Mouse (Mus musculus) forebrain, embryonic 14.5 days (tissue): ENCODE measurements around the gene Ddi2. TPM values are rescaled to one million over a fixed set of nuclear protein-coding genes. Genes with fewer than 3 reads are reported as not detected.

Experiments
- ATAC-seq: fragments of 200-750 bp; cut with Nextera tagmentation; 2 replicates; pipeline ENCODE4 v1.8.0; 2017; ENCODE audit warnings: mild to moderate bottlenecking, moderate library complexity
- DNase-seq: peaks from one replicate; pipeline ENCODE4 v3.0.0-alpha.2; 2015; ENCODE audit warnings: low spot score
- H3K27ac ChIP-seq: fragments of 300-500 bp; sonication (generic); 2 replicates; pipeline ENCODE4 v1.5.1; 2014; ENCODE audit warnings: low read depth, mild to moderate bottlenecking, control low read depth, low read length, moderate library complexity
- H3K27me3 ChIP-seq: fragments of 300-500 bp; sonication (generic); replicated peaks from 2 replicates; pipeline ENCODE4 v1.6.1; 2014; ENCODE audit warnings: low read length, control low read depth, mixed read lengths; ENCODE audit not compliant: control insufficient read depth, insufficient read depth
- H3K36me3 ChIP-seq: fragments of 300-500 bp; sonication (generic); 2 replicates; pipeline ENCODE4 v1.6.1; 2014; ENCODE audit warnings: low read length, control low read depth; ENCODE audit not compliant: control insufficient read depth, insufficient read depth
- H3K4me1 ChIP-seq: fragments of 300-500 bp; sonication (generic); 2 replicates; pipeline ENCODE4 v1.6.1; 2014; ENCODE audit warnings: antibody characterized with exemption, low read length, control low read depth; ENCODE audit not compliant: control insufficient read depth, insufficient read depth
- H3K4me2 ChIP-seq: fragments of 300-500 bp; sonication (generic); 2 replicates; pipeline ENCODE4 v1.6.1; 2014; ENCODE audit warnings: mild to moderate bottlenecking, control low read depth, low read length
- H3K4me3 ChIP-seq: fragments of 300-500 bp; sonication (generic); 2 replicates; pipeline ENCODE4 v1.5.1; 2014; ENCODE audit warnings: low read depth, low read length, control low read depth
- H3K9ac ChIP-seq: fragments of 300-500 bp; sonication (generic); 2 replicates; pipeline ENCODE4 v1.6.1; 2014; ENCODE audit warnings: mild to moderate bottlenecking, low read length, control low read depth, moderate library complexity
- H3K9me3 ChIP-seq: fragments of 300-500 bp; sonication (generic); replicated peaks from 2 replicates; pipeline ENCODE4 v1.6.1; 2016; ENCODE audit warnings: low read length, control low read depth, mixed read lengths; ENCODE audit not compliant: control insufficient read depth
- WGBS: fragments of 180-500 bp; shearing (Covaris S2); extraction: QIAGEN DNeasy Blood & Tissue Kit; methylation state at CpG from one replicate; pipeline ENCODE4 v1.1.7; 2014; 5-methylcytosine and 5-hydroxymethylcytosine counted together
- polyA plus RNA-seq: library from polyadenylated mRNA; unstranded; fragments of >200 nt; fragmentation: Nextera tagmentation; extraction: Ambion mirVana; gene quantifications from 2 replicates; pipeline ENCODE4 v1.2.1, GENCODE M21; 2014

Ddi2 gene
- polyA plus RNA-seq, 1 experiment from 2014 or later = 6.7 TPM

GRCm38 (mm10) chr4:141635991-141636390, 87.2 kb downstream of the Ddi2 start:
- Histone ChIP-seq H3K9ac (no peak overlapping the region), H3K27me3 (no peaks in the 10 kb centered on the region), H3K27ac (no peak overlapping the region), H3K36me3 (peaks cover 81% of the 10 kb centered on the region), H3K4me3 (no peak overlapping the region), H3K9me3 (no peaks in the 10 kb centered on the region), H3K4me2 (no peak overlapping the region), H3K4me1 (no peaks in the 10 kb centered on the region)
- DNase-seq (no peak), ATAC-seq (no peak)
- 91% methylated on average over 9 of the region's 9 CpGs for WGBS

- Histone ChIP-seq H3K9me3 (no peaks in the 10 kb centered on the region), H3K36me3 (peaks cover 88% of the 10 kb centered on the region), H3K4me1 (no peaks in the 10 kb centered on the region), H3K4me3 (no peak overlapping the region), H3K27ac (no peak overlapping the region), H3K9ac (no peak overlapping the region), H3K4me2 (no peak overlapping the region), H3K27me3 (no peaks in the 10 kb centered on the region)
- ATAC-seq (no peak), DNase-seq (no peak)
- 92% methylated on average over 21 of the region's 21 CpGs for WGBS
Observed at GRCm38 (mm10) chr4:141632111-141632873, 90.9 kb downstream of the Ddi2 start.

- Histone ChIP-seq H3K4me2 (no peak overlapping the region), H3K4me1 (no peaks in the 10 kb centered on the region), H3K27me3 (no peaks in the 10 kb centered on the region), H3K9me3 (no peaks in the 10 kb centered on the region), H3K4me3 (no peak overlapping the region), H3K36me3 (peaks cover 85% of the 10 kb centered on the region), H3K27ac (no peak overlapping the region), H3K9ac (no peak overlapping the region)
- WGBS = 96% methylated on average over 20 of the region's 20 CpGs
- ATAC-seq = no peak
- no peak for DNase-seq
Observed at GRCm38 (mm10) chr4:141631250-141631649, 92.0 kb downstream of the Ddi2 start.

- H3K9me3 ChIP-seq = no peaks in the 10 kb centered on the region
- H3K4me2 ChIP-seq = no peak overlapping the region
- H3K9ac ChIP-seq = no peak overlapping the region
- H3K27ac ChIP-seq = no peak overlapping the region
- no peak for DNase-seq
- no peak for ATAC-seq
- no peak overlapping the region for H3K4me3 ChIP-seq
- no peaks in the 10 kb centered on the region for H3K27me3 ChIP-seq
- H3K36me3 ChIP-seq = peaks cover 90% of the 10 kb centered on the region
- no peaks in the 10 kb centered on the region for H3K4me1 ChIP-seq
- 95% methylated on average over 11 of the region's 11 CpGs for WGBS
Observed at GRCm38 (mm10) chr4:141630021-141630420, 93.2 kb downstream of the Ddi2 start.

- DNase-seq = no peak
- no peak for ATAC-seq
- Histone ChIP-seq H3K4me2 (no peak overlapping the region), H3K27ac (no peak overlapping the region), H3K4me1 (no peaks in the 10 kb centered on the region), H3K9me3 (no peaks in the 10 kb centered on the region), H3K4me3 (no peak overlapping the region), H3K36me3 (peaks cover 81% of the 10 kb centered on the region), H3K9ac (no peak overlapping the region), H3K27me3 (no peaks in the 10 kb centered on the region)
- WGBS = 82% methylated on average over 14 of the region's 14 CpGs
Observed at GRCm38 (mm10) chr4:141628661-141629060, 94.6 kb downstream of the Ddi2 start.

Other genes starting within 250 kb of the Ddi2 start
- 10.7 and 14.0 TPM in 2 replicates for gene Spen, start 184.8 kb downstream of the Ddi2 start, polyA plus RNA-seq
- gene Fblim1, start 117.3 kb downstream of the Ddi2 start, polyA plus RNA-seq = 15.1 and 19.7 TPM in 2 replicates
- 0.12 TPM in 1 of 2 replicates, not detected in the other for gene Tmem82, start 104.8 kb downstream of the Ddi2 start, polyA plus RNA-seq
- 0.07 TPM in 1 of 2 replicates, not detected in the other for gene Slc25a34, start 99.6 kb downstream of the Ddi2 start, polyA plus RNA-seq
- gene Plekhm2, start 58.5 kb downstream of the Ddi2 start, polyA plus RNA-seq = 3.6 and 3.9 TPM in 2 replicates
- gene Rsc1a1, start 37.8 kb downstream of the Ddi2 start, polyA plus RNA-seq = 2.5 TPM in 1 of 2 replicates, not detected in the other
- gene Agmat, start 23.3 kb upstream of the Ddi2 start, polyA plus RNA-seq = not detected in 2 replicates
- 3.6 and 4.6 TPM in 2 replicates for gene Dnajc16, start 67.5 kb upstream of the Ddi2 start, polyA plus RNA-seq
- 8.3 and 10.2 TPM in 2 replicates for gene Casp9, start 70.2 kb upstream of the Ddi2 start, polyA plus RNA-seq
- not detected in 2 replicates for gene Cela2a, start 102.7 kb upstream of the Ddi2 start, polyA plus RNA-seq
- not detected in 2 replicates for gene Ctrc, start 122.9 kb upstream of the Ddi2 start, polyA plus RNA-seq
- 44.0 and 49.3 TPM in 2 replicates for gene Efhd2, start 151.5 kb upstream of the Ddi2 start, polyA plus RNA-seq